Mouse (Mus musculus): ENCODE measurements around the gene Inpp5a.
A peak's percentile ranks its signal among the peaks of the same experiment; 100 is the strongest.

Gene Inpp5a

DNA sequence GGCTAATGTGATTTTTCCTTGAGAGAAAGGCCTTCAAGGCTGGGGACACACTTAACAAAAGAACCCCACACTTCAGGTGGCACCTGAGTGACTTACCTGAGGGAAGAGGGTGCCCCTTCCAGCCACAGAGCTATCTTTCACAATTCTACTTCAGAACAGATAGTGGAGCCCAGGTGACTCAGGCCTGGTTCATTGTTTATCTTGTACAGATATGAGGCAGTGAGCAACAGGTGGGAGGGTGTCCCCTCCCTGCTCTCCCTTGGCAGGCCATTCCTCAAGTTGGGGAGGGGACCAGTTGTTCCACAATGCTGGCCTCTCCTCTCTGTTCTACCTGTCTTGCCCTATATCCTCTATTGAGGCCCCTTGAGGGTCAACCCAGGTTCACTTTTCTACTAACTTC is 17.5 kb upstream of the Inpp5a start:
- DNase-seq (ENCODE audit: low spot score in 2 of 2) = peak in 1 of 2 experiments; percentile 56

DNA sequence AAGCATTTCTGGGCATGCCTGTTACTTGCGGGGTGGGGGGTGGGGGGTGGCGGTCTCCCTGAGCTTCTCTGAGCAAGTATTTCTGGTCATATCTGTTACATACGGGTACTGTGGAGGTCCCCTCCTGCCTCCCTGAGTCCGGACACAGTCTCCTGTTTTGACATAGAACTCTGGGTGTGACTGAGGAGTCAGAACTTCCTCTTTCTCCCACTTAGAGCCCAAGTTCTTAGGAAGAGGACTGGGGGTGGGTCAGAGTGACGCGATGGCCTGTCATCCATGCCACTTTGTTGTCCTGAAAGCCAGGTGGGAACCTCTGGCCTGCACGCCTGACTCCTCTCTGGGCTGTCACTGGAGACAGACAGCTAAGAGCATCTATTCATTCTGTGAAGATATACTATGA is 11.5 kb upstream of the Inpp5a start:
- DNase-seq (ENCODE audit: low spot score in 2 of 2) = no peak

DNA sequence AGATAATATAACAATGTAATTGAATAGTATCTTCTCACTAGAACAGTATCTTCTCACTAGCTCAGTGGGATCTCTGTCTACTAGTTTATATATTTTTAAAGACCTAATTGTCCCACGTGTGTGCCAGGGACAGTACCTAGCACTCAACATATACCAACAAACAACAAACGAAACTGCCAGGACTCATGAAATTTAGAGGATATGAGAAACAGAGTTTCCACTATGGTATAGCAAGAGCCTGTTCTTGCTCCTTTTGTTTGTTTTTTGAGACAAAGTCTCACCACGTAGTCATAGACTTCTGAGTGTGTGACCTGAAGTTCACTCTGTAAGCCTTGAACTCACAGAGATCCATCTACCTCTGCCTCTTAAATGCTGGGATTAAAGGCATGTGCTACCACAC is 10.6 kb upstream of the Inpp5a start:
- no peak for DNase-seq (ENCODE audit: low spot score in 2 of 2)

DNA sequence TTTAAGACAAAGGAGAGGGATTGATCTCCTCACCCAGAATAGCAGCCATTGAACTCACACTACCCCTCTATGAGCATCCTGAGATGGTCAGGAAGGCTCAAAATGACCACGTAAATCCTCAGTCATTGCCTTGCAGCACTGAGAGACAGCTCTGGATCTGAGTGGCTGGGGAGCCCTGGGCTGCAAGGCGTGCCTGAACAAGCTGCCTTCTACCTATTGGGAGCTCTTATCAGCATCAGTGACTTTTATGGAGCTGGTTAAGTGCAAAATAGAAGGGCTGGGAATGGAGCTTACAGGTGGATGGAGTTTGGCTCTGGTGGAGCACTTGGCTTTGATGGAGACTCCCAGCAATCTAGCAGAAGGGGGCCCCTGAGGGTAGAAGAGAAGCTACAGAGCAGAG is 9.2 kb upstream of the Inpp5a start:
- DNase-seq (ENCODE audit: low spot score in 2 of 2) = no peak

DNA sequence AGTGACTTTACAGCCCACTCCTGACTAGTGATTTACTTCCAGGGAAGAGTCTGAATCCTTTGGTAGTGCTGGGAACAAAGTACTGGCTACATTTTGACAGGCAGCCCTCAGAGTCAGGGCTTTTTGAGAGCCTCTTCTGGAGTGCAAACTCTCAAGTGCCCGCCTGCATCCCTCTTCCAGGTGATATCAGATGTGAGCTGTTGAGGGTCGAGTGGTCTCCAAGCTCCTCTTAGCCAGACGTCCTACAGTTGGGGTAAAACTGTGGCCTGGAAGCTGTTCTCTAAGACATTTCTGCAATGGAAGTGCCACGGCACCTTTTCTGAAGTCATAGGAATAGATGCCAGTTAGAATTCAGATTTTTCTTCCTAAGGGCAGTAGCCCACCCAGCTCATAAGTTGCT is 8.7 kb upstream of the Inpp5a start:
- no peak for DNase-seq (ENCODE audit: low spot score in 2 of 2)

DNA sequence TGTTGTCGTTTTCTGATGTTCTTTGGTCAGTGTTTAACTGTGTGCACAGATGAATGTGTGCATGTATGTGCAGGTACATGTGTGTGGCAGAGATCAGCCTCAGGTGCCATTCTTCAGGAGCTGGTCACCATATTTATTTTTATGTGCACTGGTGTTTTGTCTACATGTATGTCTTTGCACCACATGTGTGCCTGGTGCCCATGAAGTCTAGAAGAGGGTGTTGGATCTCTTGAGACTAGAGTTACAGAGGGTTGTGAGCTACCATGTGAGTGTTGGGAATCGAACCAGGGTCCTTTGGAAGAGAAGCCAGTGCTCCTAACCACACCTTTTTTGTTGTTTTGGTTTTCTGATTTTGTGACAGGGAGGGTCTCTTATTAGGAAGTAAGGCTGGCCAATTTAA is 7.0 kb upstream of the Inpp5a start:
- no peak for DNase-seq (ENCODE audit: low spot score in 2 of 2)

DNA sequence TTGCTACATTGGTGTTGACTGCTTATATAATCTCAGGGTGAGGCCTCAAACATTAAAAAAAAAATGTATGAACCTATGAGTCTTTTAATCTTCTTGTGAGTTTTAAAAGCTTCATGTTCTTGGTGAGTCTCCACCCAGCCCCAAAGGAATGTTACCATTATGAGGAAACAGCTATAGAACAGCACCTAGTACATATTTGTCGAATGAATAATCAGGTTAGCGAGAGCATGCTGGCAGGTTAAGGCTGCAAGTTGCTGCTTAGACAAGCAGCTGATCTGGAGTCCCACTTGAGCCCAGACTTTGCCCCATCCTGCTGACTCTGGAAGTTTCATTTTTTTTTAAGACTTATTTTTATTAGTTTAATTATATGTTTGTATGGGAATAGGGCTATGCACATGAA is 6.1 kb upstream of the Inpp5a start:
- DNase-seq (ENCODE audit: low spot score in 2 of 2) = no peak

DNA sequence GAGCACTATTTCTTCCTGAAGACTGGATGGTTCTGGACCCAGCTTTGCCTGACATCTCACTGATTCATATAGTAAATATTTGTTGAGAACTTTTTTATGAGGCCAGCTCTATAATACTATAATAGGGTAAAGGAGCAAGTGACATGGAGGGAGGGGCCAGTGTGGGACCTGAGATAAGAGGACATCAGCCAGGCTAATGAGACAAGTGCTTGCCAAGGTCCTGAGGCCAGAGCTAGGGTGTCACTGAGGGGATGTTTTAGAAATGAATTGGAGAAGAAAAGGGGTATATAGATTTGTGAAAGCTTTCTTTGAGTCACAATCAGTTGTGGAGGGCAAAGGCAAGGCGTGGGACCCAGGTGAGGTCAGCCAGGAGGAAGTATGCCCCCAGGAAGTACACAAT is 4.4 kb upstream of the Inpp5a start:
- DNase-seq (ENCODE audit: low spot score in 2 of 2) = no peak

DNA sequence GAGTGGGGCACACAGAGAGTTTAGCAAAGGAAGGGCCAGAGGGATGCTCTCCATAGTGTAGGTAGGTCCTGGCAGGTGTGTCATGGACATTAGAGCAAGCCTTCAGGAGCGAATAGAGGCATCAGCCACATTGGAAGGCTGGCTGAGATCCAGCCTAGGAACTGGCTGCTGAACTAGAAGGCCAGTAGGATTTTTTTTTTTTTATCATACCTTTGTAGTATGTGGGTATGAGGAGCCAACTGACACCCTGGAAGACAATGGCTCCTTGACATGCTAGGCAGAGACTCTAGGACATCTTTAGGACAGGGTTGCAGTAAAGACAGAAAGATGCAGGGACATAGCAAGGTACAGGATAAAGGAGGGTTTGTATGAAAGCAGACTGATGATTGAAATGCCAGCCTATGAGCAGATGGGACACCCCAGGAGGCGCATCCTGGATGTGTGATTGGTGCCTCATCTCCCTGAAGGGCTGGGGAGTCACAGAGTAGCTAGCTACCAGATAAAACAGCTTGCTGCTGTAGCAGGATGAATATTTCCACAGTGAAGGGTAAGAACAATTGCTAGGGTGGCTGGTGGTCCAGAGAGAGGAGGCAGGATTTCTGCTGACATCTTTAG is 3.9 kb upstream of the Inpp5a start:
- no peak for DNase-seq (ENCODE audit: low spot score in 2 of 2)

DNA sequence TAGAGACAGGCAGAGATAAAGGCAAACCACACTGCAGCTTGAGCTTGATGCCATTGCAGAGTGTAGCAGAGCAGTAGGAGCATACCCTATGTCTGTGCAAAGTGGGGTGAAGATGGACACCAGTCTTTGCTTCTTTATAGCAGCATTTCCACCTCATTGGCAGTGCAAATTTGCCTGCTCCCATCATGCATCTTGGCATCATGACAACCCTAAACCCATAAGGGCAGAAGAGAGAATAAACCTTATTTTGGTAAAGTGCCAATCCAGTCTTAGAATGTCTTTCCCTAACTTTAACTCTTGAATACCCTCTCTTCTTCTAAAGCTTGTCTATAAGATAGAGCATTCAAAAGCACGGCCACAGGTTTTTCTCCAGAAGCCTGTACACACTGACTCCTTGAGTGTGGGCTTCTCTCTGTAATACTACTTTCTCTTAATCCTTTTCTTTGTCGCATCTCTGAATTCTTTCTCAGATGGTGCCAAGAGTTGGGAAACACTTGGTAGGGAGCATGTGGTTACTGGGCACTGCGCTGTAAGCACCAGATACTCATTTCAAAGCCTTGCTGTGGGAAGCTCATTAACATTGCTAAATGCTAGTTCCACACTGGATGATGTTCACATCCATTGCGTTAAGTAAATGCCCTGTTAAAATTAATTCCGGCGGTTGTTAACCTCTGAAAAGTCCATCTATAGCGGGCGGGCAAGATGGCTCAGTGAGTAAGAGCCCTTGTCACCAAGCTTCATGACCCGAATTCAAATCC is 1.8 kb upstream of the Inpp5a start:
- no peak for DNase-seq (ENCODE audit: low spot score in 2 of 2)

DNA sequence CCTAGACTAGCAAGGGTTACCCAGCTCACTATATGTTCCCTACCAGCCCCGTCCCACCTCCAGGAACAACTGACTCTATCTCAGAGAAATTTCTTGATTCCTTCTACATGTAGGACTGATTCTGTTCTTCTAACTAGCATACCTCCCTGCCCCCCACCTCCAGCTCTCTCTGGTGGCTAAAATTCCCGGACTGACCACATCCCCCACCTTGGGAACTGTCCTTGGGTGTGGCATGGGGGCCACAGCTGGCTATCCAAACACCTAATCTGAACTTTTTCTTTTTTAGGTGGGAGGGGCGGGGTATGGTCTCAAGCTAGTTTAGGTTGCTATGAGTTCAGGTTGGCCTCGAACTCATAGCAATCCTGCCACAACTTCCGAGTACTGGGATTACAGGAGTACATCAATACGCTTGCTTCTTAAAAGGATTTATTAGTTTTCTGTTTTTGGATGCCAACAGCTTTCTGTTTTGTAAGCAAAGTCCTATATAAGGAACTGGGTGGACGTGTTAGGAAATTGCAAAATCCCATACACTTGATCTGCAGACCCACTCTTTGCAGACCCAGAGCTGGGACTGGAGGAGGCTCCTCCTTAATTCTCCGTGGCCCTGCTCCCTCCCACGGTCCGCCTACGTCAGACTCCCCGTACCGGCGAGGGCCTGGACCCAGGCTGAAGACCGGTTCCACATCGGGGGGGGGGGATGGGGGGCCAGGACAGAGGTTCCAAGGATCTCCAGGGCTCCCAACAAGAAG is 814 bp upstream of the Inpp5a start:
- DNase-seq (ENCODE audit: low spot score in 2 of 2) = no peak

DNA sequence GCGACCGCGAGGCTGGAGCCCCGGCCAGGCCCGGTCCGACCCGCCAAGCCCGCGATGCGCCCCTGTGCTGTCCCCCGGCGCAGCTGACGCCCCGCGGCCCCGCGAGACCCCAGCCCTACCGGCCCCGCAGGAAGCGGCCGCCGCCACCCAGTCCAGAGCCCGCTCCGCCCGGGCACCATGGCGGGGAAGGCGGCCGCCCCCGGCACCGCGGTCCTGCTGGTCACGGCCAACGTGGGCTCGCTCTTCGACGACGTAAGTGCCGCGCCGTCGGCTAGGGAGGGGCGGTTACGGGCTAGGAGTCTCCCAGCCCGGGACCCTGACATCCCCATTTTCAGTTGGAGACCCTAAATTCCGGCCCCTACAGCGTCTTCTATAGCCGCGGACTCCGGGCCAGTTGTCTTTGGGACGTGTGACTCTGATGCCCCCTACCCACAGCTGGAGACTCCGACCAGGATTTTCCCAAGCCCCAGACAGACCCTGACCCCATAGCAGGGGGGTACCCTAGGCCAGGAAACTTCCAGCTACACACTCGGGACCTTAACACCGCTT is 378 bp downstream of the Inpp5a start:
- no peak for DNase-seq (ENCODE audit: low spot score in 2 of 2)

DNA sequence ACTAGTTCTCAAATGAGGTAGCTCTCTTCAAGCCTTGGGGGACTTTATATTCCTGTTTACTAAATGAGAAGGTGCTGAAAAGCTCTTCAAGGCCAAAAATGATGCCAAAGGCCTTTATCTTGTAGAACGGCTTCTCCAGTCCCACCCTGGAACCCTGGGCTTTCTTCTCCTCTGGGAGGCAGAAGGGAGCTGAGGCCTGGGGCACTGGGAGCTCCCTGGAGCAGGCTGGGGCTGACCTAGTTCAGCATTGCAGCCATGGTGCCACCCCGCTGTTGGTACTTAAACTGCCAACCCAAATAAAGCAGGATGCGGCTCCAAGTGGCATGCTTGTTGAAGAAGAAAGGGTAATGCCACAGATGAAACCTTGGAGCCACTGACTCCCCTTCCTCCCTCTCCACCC is 1.5 kb downstream of the Inpp5a start:
- no peak for DNase-seq (ENCODE audit: low spot score in 2 of 2)

DNA sequence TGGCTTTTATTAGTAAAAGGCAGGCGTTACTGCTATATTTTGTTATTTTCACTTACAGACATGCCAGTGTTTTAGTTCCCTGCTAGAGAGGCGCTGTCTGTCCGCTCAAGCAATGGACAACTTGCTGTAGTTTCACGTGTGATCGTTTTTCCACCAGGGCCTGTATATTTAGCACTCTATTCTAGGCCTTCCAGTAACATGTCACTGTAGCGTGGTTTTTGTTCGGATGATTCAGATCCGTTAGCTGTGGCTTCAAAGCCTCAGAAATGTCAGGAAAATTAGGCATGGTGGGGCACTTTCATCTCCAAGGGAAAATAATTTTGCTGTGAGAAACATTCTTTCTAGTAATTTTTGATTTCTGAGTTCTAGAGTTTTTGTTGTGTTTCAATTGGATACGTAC is 2.0 kb downstream of the Inpp5a start:
- no peak for DNase-seq (ENCODE audit: low spot score in 2 of 2)

DNA sequence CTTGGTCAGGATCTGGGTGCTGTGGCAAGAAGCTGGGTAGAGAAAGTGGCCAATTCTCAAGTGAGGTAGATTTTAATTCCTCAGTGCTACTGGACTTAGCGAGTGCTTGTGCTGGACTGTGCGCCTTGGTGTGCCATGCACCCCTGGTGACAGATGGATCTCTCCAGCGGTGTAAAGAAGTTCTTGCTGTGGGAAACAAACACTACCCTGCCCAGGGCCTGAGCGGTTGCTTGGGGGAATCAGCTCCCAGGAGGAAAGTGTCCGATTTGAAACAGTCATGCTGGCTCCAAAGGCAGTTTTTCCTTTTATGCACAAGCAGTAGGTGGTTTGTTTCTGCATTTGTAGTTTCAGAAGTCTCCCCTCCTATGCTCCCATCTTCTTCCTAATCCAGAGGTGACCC is 2.8 kb downstream of the Inpp5a start:
- DNase-seq (ENCODE audit: low spot score in 2 of 2) = no peak

DNA sequence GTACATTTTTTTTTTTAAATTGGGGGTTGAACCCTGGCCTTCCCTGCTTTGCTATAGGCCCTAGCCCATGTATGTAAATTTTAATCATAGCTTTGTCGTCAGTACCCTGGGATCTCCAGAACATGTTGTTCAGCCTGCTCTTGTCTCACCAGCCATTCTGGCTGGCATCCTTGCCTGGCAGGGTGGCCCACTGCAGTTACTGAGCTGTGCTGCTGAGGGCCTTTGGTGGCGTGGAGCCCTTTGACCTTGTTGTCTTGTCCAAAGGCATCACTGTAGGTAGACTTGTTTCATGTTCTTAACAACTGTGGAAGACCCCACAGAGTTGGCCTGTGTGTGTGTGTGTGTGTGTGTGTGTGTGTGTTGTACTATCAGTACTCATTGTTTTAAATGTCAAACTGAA is 3.2 kb downstream of the Inpp5a start:
- no peak for DNase-seq (ENCODE audit: low spot score in 2 of 2)

DNA sequence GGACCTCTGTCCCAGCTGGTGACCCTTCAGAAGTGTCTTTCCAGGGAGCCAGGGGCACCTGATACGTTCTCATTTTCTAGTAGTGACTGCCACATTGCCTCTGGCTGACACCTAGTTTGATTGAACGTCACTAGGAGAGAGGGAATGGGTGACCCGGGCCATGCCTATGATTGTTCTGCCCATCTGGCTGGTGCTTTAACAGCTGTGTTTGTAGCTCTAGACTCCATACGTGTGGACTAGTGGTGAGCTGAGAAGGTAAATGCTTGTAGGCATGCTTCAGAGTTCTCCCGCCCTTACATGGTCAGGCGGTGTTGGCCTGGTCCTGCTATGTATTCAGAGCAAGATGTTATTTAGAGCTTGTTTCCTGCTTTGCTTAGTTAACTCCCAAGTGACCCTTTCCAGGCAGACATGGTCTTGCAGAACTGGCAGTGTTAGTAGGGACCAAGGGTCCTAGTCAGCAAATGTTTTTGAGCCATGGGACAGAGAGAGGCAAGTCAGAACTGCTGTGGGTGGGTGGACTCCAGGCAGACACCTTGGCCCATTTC is 3.9 kb downstream of the Inpp5a start:
- no peak for DNase-seq (ENCODE audit: low spot score in 2 of 2)

DNA sequence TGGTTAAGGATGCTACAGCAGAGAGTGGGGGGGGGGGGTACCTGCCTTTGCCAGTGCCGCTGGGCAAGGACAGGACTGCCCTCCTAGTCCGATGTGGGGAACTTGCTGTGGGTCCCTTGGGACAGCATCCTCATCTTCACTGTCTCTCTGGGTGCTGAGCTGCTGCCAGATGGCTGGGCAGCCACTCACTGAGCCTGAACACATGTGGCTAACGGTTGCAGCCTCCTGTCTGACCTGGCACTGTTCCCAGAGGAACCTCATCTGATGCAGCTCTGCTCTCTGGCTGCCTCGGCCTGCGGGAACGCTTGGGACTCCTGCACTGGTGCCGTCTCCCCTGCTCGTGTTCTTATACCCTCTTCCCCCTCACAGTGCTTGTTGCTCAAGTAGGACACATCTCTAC is 8.6 kb downstream of the Inpp5a start:
- DNase-seq (ENCODE audit: low spot score in 2 of 2) = no peak

DNA sequence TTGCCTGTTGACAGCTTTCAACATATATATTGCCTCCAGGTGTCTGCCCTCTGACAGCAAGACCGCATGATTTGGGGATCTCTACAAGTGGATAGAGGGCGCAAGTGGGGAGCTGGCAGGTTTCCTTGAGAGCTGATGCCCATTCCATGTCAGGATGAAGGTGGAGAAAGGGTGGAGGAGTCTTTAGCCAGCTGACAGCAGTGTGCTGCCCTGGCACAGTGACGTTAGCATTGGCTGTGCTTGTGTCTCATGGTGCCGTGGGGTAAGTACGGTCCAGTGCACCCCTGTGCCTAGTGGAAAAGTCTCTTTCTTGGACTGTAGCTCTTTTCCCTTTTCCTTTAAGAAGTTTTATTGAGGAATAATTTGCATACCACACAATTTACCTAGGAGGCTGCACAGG is 9.2 kb downstream of the Inpp5a start:
- DNase-seq (ENCODE audit: low spot score in 2 of 2) = no peak

DNA sequence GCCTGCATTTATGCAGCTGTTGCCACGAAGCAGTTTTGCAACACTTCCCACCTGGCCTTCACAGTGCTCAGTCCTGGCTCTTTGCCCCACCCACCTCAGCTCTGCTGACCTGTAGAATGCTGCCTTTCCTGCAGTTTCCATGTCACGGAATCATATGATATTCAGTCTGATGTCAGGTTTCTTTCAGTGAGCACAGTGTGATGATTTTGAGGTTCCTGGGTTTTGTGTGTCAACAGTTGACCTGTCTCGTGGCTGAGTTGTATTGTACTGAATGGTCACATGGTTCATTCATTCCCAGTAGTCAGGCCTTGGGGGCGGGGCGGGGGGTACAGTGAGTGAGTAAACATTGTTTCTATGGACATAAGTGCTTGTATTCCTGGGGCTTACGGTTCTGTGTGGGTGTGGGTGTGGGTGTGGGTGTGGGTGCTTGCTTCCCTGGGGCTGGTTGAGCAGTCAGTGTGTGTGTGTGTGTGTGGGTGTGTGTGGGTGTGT is 9.7 kb downstream of the Inpp5a start:
- DNase-seq (ENCODE audit: low spot score in 2 of 2) = no peak

DNA sequence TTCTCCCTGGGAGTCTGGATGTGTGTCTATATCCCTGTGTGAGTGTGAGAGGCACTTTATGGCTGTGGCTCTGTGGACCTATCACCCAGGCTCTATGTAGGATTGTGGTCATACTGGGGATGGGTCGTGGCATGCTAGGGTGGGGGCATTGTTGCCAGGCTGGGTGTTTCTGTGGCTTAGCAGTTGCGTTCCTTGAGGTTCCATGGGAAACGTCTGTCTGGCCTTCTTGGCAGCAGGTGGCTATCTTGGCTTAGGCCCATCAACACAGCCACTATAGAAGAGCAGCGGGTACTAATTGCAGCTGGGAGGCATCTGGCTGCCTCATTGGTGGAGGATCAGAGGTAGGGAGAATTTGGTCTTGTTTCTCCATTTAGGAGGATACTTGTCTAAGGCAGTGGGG is 10.7 kb downstream of the Inpp5a start:
- DNase-seq (ENCODE audit: low spot score in 2 of 2) = no peak

DNA sequence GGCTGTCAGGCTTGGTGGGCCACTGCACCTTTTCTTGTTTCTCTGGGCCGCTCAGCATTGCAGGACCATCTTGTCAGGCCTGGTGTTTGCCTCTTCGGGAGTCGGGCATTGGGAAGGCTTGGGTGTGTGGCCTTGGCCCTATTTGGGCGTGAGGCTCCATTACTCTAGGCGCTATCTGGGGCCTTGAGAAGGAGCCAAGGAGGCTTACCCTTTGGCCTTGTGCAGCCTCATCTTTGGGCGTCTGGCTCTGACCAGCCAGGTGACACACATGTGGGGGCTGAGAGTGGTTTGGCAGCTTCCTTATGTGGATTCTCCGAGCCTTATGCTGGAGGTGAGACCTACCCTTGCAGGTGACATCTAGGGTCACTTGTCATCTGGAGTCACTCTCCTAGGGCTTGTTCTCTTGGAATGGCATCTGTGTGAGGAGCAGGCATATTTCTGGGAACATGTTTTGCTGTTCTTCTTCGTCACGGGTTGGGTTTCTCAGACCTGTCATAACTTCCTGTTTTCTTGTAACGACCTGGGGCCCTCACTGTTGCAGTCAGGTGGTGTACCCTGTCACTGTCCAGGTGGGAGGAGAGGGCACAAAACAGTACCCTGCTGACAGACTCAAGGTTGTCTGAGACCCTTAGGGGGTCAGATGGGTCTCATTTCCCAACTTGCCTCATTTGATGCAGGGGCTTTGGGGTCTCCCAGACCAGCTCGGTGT is 11.2 kb downstream of the Inpp5a start:
- no peak for DNase-seq (ENCODE audit: low spot score in 2 of 2)
